Mouse (Mus musculus) lung, adult 2 months (tissue): Measurements from ENCODE around the gene Zbtb1.

Experiments
- CTCF ChIP-seq: fragments of 200-500 bp; IDR thresholded peaks from 2 replicates; pipeline ENCODE4 v1.5.1; 2011; ENCODE audit warnings: mild to moderate bottlenecking, low read length, control low read depth; ENCODE audit not compliant: insufficient read depth
- POLR2A ChIP-seq: fragments of 200-500 bp; IDR thresholded peaks from 2 replicates; pipeline ENCODE4 v1.6.1; 2011; ENCODE audit warnings: low read depth, mild to moderate bottlenecking, control low read depth, low read length, borderline replicate concordance; ENCODE audit errors: extremely low read depth

- no peak for TF ChIP-seq CTCF
- TF ChIP-seq POLR2A = no peak
Measured at GRCm38 (mm10) chr12:76377726-76378125, 7.7 kb downstream of the Zbtb1 start.
